Mouse (Mus musculus) c-Kit-positive CD71-positive TER-119-negative erythroid progenitor cells, embryonic 14.5 days (primary cell): Measurements from ENCODE around the gene Arhgef28.

ENCODE experiments used
- DNase-seq: peaks from one replicate; pipeline ENCODE4 v3.0.0-alpha.2; 2013; ENCODE audit warnings: low read depth

The Arhgef28 gene

DNA sequence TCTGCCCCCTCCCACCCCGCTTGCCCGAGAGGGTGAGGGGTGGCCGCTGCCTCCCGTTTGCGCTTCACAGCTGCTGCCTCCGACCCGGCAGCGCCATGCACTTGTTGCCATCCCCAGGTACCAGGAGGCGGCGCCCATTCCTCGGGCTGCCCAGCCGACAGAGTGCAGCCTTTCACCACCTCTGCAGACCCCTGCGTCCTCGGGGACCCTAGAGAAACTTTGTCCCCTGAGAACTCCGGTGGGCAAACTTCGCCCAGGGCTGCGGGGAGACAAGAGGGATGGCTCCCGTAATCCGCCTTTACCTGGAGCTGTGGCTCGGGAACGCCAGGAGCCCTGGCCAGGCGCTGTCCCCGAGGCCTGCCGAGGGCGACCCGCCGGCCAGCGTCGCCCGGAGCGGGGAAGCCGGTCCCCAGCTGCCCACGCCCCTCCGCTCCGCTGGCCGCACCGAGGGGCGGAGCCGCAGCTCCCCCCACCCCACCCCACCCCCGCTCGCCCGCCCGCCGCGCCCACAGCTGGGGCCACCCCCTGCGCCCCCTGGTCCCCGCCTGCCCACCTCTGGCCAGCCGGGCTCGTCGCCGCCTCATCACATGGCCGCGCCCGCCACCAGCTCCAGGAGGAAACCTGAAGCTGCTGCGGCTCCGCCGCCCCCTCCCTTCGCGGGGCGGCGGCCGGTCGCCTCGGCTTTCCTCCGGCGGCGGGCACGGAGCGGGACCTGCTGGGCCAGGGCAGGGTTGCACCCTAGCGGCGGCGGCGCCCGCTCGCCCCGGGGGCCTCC is at the start of gene Arhgef28:
Gene Arhgef28, minus strand, starts transcription at position 669 of the 775 bp plus-strand sequence.
- no peak for DNase-seq

DNA sequence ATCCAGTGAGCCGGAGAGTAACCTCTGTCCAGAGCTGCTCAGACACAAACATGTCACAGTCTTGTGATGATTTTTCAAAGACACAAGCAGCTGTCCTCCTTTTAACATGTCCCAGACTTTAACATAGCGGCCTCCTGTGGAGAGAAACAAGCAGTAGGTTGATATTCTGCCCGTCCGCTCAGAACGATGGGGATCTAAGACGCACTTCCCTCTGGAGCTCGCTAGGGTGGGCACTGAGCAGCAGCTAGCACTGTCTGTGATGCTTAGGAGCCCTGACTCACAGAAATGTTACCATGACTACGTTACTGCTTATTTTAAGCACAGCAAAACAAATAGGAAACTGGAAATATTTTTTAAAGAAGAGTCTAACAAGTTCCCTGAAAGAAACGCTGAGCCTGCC is 48.7 kb upstream of the Arhgef28 start:
- no peak for DNase-seq

DNA sequence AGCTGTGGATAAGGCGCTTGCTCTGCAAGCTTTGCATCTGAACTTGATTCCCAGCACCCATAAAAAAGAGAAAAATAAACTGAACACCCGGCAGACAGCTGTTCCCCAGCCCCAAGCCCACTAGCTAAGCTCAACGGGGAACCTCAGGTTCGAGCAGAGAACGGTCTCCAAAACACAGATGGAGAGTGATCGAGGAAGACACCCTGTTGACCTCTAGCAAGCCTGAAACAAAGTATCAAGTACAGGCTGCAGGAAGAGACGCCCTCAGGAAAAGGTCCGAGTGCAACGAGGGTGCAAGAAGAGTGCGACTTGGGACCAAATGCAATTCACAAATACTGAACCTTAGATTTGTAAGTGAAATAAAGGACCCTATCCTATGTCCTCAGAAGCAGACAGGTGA is 43.4 kb upstream of the Arhgef28 start:
- DNase-seq: no peak

DNA sequence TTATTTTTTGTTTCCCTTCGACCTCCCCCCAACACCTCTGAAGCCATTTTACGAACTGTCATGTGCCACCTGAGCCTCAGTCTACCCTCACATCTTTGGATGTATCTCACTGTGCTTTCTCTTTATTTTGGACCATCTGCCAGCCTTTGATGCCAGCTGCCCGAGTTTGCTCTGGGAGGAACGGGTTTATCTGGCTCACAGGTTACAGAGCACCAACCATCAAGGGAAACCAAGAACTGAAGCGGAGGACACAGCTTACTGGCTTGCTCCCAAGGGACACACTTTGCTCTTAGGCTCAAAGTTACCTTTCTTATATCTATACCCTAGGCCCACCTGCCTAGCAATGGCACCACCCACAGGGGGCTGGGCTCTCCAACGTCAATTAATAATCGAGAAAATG is 39.1 kb upstream of the Arhgef28 start:
- no peak for DNase-seq

DNA sequence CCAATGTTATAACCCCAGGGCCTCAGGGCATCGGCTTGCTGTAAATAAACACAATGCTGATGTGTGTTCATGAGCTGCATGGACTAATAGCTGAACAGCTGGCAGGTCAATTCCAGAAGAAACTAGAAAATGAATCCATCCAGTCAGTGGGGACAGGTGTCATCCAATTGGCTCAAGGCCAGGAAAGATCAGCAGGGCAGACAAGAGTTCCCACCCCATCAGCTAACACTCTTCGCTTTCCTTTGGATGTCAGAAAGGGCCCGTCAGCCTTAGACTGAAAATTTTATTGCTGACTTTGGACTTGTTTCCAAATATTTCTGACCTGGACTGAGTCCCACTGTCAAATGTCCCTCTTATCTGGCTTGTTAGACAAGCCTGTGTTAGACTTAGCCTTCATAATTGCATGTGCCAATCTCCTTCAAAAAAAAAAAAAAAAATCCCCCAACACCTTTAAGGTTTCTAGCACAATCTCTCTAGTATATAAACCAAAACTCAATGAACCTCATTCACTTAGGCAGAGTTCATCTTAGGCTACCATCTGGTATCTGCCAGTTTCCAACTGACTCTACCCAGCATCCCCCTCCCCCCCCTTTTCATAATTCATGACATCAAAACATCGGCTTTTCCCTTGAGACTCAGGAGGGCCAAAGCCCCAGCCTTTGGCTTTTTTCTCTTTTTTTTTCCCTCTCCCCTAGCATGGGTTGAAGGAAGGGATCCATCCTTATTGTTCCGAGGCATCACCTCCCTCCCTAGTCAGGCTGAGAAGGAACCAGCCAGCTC is 38.5 kb upstream of the Arhgef28 start:
- DNase-seq: no peak

DNA sequence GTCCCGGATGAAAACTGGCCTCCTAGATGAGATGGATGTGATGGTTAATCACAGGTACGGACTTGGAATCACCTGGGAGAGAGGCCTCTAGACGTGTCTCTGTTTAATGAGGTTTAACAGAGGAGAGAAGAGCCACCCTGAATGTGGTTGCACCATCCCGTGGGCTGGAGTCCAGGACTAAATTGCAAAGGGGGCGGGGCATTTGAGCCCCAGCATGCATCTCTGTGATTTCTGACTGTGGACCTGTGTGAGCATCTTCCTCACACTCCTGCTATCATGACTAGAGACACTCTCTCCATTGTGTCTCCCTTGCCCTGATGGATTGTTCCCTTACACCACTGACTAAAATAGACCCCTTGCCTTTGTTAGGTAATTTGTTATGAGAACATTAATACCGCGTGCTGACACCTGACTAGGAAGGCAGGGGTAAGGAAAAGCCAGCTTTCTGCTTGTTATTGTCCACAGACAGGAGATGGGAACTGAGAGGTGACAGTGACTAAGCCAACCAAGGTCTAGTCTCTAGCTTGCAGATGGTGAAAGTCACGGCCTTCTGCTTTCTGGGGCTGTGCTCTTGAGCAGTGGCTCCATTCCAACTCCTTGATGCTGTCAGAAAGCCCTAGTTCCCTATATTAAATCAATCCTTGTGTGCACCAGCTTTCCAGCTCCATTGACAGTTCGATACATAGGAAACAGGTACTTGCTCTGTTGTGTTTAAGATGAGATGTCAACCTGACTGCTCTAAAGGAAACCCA is 35.5 kb upstream of the Arhgef28 start:
- DNase-seq: no peak

DNA sequence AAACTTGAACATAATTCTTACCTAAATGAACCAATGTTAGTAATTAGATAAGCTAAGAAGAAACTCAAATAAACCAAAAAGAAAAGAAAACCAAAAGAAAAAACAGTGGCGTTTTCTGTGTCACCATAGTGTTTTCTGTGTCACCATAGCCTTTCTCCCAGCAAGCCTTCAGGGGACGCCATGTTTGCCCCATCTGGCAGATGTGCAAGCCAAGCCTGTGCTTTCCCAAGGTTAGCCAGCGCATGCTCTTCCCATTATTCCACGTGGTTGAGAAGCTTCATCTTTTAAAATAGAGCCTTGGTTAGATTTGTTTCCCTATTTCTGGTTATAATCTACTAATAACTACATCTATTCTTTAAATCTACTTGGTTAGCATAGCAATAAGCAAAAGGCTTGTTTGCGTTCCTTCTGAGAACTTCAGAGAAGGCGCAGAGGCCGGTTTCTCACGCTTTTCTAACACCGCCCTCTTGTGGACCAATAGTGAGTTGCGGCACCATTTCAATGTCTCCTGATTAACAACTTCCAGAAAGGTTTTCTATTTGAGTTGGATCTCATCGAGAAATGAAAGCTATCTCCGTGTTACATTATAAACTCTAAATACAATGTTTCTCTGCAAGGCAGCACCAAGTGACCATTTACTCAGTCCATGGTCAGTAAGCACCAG is 33.9 kb upstream of the Arhgef28 start:
- peak; percentile 63 for DNase-seq

DNA sequence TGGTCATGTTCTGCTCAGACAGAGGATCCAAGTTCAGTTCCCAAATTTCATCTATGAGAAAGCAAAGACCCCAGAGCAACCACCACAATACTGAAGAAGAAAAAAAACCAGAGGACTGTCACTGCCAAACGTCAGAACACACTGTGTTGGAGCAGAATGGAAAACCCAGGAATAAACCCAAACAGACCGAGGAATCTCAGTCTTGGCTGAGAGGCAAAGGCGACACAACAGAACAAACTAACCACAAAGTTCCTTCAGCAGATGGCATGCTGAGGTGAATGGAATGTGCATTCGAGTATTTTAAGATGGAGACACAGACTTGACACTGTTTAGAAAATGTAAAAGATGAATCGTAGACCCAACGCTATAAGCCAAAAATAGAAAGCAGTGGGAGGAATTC is 29.2 kb upstream of the Arhgef28 start:
- no peak for DNase-seq

DNA sequence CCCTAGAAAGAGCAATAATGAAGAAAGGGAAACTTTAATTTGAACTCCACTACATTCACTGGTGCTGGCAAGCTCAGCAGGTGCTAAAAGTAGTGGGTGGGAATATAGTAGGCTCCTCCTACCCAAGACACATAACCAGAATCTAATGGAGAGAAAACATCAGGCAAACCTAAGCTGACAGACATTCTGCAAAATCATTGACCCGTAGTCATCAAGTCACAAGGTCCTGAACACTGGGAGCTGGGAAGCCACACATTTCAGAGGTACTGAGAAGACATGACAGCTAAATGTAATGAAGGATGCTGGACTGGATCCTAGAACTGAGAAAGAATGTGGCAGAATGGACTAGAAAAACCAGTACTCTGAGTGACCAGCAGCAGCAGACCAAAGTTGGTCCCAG is 24.3 kb upstream of the Arhgef28 start:
- DNase-seq: no peak

DNA sequence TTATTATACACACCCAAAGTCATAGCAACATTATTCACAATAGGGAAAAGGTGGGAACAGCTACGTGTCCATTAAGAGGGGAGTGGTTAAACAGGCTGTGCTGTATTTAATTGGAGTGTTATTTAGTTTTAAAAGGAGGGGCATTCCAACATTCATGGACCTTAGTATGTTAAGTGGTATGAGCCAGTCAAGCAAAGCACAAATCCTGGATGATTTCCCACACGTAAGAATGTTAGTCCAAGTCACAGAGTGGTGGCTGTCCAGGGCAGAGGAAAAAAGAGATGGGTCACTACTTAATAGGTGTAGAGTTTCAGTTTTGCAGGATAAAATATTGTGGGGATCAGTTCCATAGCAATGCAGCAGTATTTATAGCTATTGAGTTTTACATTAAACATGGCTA is 20.0 kb upstream of the Arhgef28 start:
- no peak for DNase-seq

DNA sequence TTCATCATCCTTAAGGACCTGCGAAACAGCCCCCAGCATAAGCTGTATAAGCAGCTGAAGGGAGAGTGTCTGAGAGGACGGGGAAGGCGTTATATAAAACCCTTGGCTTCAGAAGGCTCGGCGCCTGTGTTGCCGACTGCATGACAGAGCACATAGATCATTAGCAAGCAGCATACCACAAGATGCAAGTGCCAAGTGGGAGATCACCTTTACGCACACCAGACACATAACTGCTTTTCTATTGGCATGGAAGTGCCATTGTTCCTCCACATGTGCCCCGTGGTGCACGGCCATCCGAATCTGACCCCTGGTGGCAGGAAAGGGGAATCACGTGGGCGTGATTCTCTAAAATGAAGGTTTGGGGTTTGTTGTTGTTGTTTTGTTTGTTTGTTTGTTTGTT is 16.6 kb upstream of the Arhgef28 start:
- DNase-seq: no peak

DNA sequence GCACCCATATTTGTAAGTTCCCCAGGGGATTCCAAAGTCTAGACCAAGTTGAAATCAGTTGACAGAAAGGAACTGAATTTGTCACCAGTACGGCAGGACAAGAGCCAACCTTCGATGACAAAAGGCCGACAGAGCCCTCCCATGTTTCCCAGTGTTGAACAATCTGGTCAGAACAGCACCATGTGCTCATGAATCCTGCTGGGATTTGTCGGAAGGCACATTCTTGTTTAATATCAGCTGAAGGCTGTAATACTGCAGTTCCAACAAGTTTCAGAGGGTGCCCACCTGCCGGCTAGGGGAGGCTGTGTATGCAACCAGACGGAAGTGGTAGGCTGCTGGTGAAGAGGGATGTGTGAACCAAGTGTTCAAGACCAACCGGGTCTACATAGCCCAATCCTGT is 3.9 kb upstream of the Arhgef28 start:
- DNase-seq: no peak

DNA sequence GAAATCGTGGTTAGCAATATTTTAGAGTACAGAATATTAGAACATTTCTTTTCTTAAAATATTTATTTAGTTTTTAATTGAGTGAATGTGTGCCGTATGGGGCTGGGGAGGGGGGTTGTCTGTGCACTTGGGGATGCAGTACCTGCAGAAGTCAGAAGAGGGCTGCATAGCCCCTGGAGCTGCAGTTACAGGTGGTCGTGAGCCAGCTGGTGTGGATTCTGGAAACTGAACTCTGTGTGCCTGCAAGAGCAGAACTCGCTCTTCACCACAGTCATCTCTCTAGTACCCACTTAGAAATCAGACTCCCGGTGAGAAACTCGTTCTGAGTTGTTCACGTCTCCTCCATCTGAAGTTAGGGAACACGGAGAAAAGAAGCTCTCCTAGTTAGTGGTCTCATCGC is 2.6 kb upstream of the Arhgef28 start:
- DNase-seq: no peak

DNA sequence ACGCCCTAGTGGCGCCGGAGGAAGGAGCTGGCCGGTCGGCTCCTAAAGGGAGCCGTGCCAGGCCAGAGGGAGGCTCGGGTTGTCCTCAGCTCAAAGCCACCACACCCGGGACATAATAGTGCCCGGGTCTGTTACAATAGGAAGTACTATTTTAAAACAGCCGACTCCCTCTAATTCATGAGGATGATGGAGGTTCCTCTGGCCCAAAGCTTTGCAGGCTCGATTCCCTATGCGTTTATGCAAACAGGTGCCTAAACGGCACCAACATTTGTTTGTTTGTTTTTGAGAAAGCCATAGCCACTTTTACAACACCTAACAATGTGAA is 269 bp upstream of the Arhgef28 start:
- DNase-seq: no peak

DNA sequence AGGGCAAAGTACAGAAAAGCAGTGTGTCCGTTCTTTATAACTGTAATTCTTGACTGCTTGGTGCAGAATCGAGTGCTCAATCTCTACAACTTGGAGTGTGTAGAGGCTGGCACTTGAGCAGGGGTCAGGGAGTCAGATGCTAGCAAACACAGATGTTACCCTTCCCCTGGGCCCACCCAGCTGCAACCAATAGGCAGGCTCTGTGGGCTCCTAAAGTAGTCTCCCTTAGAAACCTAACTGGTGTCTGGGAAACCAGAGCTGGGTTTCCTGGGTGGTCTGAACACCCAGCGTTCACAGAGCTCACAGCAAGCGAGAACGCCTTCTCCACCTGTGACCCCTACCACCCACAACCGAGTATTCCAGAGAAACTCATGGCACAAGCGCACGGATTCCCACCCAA is 1.1 kb downstream of the Arhgef28 start:
- DNase-seq: no peak

DNA sequence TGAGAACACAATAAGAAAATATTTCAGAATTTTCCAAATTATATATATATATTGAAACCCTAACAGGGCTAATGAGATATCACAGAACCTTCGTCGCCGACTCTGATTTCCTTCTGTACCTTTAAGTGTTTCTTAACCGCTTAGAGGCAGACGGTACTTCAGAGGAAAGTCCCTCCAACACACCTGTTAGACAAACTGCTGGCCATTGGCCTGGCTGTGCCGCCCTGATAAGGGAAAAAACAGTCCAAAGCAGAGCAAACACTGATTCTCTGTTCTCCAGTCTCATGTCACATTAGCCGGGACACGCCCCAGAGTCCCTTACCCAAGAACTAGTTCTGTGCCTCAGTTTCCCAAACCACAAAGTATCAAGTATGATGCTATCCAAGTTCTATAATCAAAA is 1.9 kb downstream of the Arhgef28 start:
- DNase-seq: no peak

DNA sequence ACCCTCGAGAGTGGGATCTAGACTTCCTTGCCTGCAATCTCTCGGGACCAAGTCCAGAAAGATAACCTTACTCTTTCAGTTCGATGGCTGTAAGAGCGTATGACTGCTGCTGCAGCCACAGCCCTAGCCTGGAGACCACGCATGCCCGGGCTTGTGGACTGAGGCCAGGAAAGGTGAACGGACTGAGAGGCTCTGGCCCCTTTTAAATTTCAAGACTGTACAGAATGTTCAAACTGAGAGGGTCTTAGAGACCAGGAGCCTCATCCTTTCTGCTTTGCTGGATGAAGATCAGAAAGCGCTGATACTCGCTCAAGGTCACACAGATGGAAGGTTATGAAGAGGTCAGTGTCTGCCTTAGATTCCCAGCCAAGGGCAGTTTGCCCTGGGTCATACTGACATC is 4.8 kb downstream of the Arhgef28 start:
- no peak for DNase-seq

DNA sequence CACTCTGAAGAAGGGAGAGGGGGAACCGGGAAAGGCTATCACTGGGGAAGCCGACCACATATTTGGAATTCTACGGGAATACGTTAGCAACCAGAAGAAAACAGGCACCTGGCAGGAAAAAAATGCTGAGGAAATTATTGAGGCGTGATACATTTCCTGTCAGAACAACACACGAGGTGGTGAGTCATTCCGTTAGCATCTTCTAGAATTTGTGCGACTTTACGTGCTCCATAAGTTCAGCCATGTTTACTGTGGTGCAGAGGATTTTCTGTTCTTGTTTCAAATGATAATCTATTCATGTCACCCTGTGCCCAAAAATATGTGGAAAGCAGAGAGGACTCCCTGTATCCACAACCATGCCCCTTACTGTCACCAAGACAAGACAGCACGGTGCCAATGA is 13.6 kb downstream of the Arhgef28 start:
- no peak for DNase-seq

DNA sequence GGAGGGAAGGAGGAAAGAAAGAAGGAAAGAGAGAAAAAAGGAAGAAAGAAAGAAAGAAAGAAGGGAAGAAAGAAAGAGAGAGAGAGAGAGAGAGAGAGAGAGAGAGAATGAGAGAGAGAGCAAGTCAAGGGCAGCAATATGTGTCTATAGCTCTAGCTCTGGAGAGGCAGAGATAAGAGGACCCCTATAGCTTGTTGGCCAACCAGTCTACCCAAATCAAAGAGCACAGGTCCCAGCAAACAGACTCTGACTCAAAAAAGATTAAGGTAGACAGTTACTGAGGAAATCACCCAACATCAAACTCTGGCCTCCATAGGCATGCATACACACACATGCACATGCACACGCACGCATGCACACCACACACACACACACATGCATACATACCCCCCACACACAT is 17.7 kb downstream of the Arhgef28 start:
- DNase-seq: peak; percentile 65

DNA sequence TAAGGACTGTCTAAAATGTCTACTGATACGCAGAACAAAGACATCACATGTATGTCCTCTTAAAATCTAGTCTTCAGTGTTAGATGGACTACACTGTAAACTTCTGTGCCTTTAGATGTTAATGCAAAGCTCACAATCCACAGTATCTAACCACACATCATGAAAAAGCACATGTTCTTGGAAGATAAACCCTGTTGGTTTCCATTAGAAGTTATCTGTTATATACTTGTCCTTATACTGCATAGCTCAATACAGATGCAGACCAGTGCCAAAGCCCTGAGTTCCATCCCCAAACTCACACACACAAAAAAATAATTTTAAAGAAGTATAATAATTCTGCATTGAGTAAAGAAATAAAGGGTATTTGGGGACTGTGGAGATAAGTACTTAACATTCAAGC is 18.3 kb downstream of the Arhgef28 start:
- DNase-seq: peak; percentile 59

DNA sequence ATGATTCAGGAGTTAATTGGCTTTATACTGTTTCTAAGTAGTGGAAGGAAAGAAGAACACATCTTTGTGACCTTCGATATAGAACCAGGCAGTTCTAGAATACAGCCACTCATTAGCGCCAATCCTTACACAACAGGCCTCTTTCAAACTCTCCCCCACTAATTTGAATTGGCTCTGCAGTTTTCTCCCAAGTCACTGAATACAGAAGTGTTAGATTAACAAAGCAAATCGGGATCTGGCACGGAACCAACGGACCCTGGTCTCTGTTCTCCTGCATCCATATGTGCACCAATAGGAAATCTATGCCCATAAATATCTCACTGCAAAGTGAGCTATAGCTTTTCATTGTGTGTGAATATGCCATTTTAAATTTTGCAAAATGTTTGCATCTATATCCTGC is 20.1 kb downstream of the Arhgef28 start:
- no peak for DNase-seq

DNA sequence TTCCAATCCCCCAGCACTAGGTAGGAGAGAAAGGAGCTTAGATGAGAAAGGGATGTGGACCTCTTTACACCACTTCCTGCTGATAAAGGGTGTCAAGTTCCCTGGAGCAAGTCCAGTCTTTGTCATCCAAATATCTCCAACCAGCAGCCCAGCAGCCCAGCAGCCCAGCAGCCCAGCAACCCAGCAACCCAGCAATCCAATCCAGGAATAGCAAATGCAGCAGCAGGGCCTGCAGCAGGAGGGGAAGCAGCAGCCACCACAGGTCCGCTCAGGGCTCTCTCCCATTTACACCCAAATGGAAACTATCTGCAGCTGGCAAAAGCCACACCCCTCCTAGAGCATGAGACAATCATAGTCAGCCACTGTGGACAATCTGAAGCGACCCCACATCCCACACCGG is 21.6 kb downstream of the Arhgef28 start:
- no peak for DNase-seq
